Mouse (Mus musculus): ENCODE data around the gene Rab22a.

DNA sequence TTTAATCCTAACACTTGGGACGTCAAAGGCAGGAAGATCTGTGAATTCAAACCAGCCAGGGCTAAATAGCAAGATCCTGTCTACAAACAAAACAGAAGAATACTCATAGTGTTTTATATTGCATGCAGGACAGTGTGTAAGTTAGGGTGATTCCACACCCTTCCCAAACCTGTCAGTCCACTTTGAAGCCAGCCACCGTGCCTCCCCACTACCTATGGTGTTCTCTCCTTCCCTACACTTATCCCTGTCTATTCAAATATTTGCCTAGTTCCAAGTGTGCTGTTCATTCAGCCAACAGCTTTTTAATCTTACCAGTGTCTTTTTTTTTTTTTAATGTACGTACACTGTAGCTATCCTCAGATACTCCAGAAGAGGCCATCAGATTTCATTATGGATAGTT lies 7.3 kb downstream of the Rab22a start:
- TF ChIP-seq CTCF (IDR thresholded peaks at IDR 0.05; ENCODE audit: low read depth) (no peak), EP300 (IDR thresholded peaks at IDR 0.05; ENCODE audit: low read depth) (no peak)
